Mouse (Mus musculus): ENCODE measurements around the gene Dmac1. TPM values are rescaled to one million over a fixed set of nuclear protein-coding genes. Genes with fewer than 3 reads are reported as not detected.
"Not testable (repeated sequence)": the region's sequence is repeated elsewhere in the genome, so short reads cannot be mapped to it uniquely, and the experiment has no call there.

Dmac1 gene
- polyA plus RNA-seq, 1 experiment from 2014 or later: 132 TPM

DNA sequence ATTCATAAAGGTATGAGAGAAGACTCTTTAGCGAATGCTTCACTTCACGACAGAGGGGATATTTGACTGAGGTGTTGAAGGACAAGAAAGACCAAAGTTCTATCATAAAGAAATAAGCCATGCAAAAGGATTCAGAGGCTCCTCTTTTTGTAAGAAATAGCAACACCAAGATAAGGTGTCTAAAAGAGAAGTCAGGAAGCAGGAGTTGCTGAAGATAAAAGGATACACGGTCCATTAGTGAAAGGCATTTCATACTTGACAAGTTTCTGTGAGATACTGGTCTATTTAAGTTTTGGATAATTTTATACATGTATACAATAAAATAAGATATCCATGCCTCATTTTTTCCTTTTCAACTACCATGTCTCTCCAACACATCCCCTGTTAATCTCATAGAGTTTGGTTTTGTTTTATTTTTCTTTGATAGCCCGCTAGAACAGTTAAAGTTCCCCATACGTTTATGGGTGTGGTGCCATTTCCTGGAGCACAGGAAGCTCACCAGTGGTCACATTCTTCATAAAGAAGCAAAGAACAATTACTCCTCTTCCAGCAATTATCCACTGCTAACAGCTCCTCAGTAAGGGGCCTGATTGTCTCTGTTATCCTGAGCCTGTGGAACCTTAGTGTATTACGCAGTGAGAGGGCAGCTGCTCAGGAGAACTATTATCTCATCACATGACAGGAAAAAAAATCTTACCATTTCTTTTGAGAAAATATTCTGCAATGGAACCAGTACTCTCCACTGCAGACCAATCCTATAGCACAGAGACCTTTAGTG is 11.1 kb downstream of the Dmac1 start:
- 79% methylated on average over 6 of the region's 6 CpGs for WGBS
- no peak overlapping the region for H3K4me3 ChIP-seq
- H3K9ac ChIP-seq: no peak overlapping the region
- no peaks in the 10 kb centered on the region for H3K36me3 ChIP-seq
- H3K4me2 ChIP-seq (replicated peaks): no peak overlapping the region
- H3K27ac ChIP-seq: no peak overlapping the region
- H3K27me3 ChIP-seq: no peaks in the 10 kb centered on the region
- H3K9me3 ChIP-seq: no peaks in the 10 kb centered on the region
- H3K4me1 ChIP-seq: no peaks in the 10 kb centered on the region
- ATAC-seq (ENCODE audit: insufficient number of reproducible peaks, insufficient read depth, low FRiP score, low TSS enrichment): no peak

DNA sequence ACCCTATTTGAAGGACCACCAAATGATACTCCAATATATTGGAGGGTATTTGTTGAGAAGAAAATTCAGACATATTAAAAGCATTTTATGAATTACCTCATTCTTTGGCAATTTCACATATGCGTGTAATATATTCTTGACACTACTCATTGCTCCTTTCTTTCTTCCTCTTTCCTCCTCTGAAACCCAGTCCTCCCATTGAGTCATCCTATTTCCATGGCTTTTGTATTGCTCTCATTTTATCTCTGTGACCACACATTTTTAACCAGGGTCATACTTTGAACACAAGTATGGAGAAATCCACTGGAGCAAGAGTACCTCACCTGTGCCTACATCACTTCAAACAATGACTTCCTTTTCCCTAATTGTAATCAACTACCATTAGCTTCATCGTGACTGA is 13.9 kb downstream of the Dmac1 start:
- H3K4me1 ChIP-seq: no peaks in the 10 kb centered on the region
- no peaks in the 10 kb centered on the region for H3K27me3 ChIP-seq
- H3K27ac ChIP-seq: no peak overlapping the region
- H3K36me3 ChIP-seq: no peaks in the 10 kb centered on the region
- no peak for ATAC-seq (ENCODE audit: insufficient number of reproducible peaks, insufficient read depth, low FRiP score, low TSS enrichment)
- no peak overlapping the region for H3K4me3 ChIP-seq
- no peak overlapping the region for H3K9ac ChIP-seq
- WGBS: 94% methylated on average over 2 of the region's 2 CpGs
- H3K4me2 ChIP-seq (replicated peaks): no peak overlapping the region
- no peaks in the 10 kb centered on the region for H3K9me3 ChIP-seq

DNA sequence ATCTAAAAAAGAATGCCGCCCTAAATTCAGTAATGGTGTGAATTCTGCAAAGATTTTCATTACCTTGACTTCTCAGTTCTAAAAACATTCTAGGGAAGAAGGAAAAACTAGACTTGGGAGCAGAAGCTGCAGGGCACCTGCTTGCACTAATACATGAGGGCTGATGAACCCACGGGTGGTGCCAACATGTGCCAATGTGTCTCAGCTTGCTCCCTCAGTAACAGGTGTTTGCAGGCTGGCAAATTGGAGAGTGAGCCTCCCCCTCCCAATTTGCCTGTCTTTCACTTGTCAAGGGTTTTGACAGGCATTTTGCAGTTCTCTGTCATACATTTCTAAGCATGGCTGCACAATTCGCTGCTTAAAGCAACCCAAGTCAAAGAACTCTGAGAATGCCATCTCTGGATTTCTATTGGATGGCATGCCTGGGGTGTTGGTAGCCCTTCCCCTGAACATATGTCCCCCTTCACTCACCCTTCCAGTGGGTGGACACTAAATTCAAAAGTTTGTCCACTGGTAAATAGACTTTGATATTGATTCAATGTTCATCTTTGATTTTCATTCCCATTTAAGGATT is 14.5 kb downstream of the Dmac1 start:
- H3K27ac ChIP-seq: no peak overlapping the region
- no peaks in the 10 kb centered on the region for H3K4me1 ChIP-seq
- no peaks in the 10 kb centered on the region for H3K27me3 ChIP-seq
- no peak overlapping the region for H3K4me3 ChIP-seq
- no peak overlapping the region for H3K4me2 ChIP-seq (replicated peaks)
- 86% methylated on average over 3 of the region's 3 CpGs for WGBS
- no peak overlapping the region for H3K9ac ChIP-seq
- no peaks in the 10 kb centered on the region for H3K9me3 ChIP-seq
- H3K36me3 ChIP-seq: no peaks in the 10 kb centered on the region
- ATAC-seq (ENCODE audit: insufficient number of reproducible peaks, insufficient read depth, low FRiP score, low TSS enrichment): no peak

DNA sequence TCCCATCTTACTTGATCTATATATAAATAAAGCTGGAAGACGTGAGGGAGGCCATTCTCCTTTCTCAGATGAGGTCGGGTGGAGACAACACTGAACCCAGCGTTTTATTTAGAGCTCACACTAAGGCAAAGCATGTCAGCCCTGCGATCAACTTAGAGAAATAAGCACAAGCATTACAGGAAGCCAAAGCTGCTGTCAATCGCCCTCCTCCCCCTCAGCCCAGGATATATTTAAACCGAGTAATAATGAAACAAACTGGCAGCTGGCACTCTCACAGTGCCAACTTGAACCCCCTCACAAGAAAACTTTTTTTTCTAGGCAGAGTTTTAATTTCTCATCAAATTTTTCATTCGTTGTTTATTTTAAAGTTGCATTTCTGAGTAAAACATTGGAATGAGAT is 15.7 kb downstream of the Dmac1 start:
- no peak overlapping the region for H3K4me2 ChIP-seq (replicated peaks)
- H3K4me3 ChIP-seq: no peak overlapping the region
- H3K9me3 ChIP-seq: no peaks in the 10 kb centered on the region
- no peak for ATAC-seq (ENCODE audit: insufficient number of reproducible peaks, insufficient read depth, low FRiP score, low TSS enrichment)
- WGBS: 64% methylated on average over 7 of the region's 7 CpGs
- no peak overlapping the region for H3K27ac ChIP-seq
- no peaks in the 10 kb centered on the region for H3K4me1 ChIP-seq
- no peaks in the 10 kb centered on the region for H3K27me3 ChIP-seq
- no peaks in the 10 kb centered on the region for H3K36me3 ChIP-seq
- no peak overlapping the region for H3K9ac ChIP-seq

DNA sequence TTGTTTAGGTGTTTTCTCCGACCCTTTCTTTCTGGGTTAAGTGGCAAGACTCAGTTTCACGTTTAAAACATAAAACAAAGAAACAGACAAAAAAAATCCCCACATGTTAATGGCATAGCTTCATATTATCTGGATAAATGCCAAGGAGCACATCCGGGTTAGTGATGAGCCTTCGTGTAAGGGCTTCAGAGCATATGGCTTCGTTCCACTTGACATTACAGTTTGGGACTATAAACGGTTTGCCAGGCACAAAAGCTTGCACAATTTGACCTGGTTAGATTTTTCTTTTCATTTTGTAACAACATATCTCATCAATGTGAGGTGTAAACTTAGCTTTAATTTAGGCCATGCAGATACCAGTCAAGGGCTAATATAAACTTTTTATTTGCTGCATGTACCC is 17.9 kb downstream of the Dmac1 start:
- no peaks in the 10 kb centered on the region for H3K36me3 ChIP-seq
- H3K9me3 ChIP-seq: no peaks in the 10 kb centered on the region
- 71% methylated on average over 6 of the region's 6 CpGs for WGBS

DNA sequence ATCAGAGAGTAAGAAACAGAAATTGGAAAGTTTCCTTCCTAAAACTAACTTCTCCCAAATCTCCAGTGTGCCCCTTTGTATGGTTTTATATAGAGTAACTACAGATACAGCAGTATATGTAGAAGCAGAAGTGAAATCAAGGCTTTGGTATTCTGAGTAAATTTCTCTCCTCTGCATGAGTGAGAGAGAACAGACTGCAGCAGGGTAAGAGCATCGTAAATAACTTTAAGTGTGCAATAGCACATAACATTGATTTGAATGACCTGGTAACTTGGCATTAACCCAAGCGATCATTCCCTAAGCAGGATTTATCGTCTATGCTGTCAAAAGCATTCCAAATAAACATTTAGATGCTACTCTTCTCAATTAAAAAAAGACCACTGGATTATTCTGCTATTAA is 18.7 kb downstream of the Dmac1 start:
- ATAC-seq (ENCODE audit: insufficient number of reproducible peaks, insufficient read depth, low FRiP score, low TSS enrichment): no peak
- no peaks in the 10 kb centered on the region for H3K4me1 ChIP-seq
- H3K4me2 ChIP-seq (replicated peaks): no peak overlapping the region
- no peaks in the 10 kb centered on the region for H3K9me3 ChIP-seq
- H3K27me3 ChIP-seq: no peaks in the 10 kb centered on the region
- no peaks in the 10 kb centered on the region for H3K36me3 ChIP-seq
- H3K27ac ChIP-seq: no peak overlapping the region
- no peak overlapping the region for H3K9ac ChIP-seq
- H3K4me3 ChIP-seq: no peak overlapping the region
- 88% methylated on average over 3 of the region's 3 CpGs for WGBS

More for the DNA sequence above, 17.9 kb downstream of the Dmac1 start:
- Histone ChIP-seq H3K4me2 (replicated peaks) (no peak overlapping the region), H3K27me3 (no peaks in the 10 kb centered on the region), H3K27ac (no peak overlapping the region), H3K4me3 (no peak overlapping the region), H3K4me1 (no peaks in the 10 kb centered on the region), H3K9ac (no peak overlapping the region)
- ATAC-seq (ENCODE audit: insufficient number of reproducible peaks, insufficient read depth, low FRiP score, low TSS enrichment): no peak

DNA sequence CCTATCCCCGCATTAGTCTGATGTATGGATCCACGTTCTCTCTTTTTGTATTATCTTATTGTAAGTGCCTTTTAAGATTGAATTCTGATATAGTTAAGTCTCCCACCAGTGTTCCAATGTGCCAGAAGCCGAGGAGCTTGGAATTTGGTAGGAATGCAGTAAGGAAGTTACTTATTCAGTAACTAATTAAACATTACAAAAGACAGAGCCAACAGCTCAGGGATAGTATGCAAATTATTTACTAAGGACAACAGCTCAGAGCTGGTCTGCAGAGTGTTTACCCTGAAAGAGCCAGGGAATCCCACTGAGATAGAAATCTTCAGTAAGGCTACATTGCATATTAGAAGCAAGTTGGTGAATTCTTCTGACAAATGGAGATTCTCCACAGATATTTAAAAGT is 43.5 kb downstream of the Dmac1 start:
- 31% methylated on average over 3 of the region's 3 CpGs for WGBS
- ATAC-seq (ENCODE audit: insufficient number of reproducible peaks, insufficient read depth, low FRiP score, low TSS enrichment); H3K27me3 ChIP-seq; H3K9me3 ChIP-seq; H3K4me3 ChIP-seq; H3K4me1 ChIP-seq; H3K27ac ChIP-seq; H3K9ac ChIP-seq; H3K4me2 ChIP-seq (replicated peaks); H3K36me3 ChIP-seq: not testable (repeated sequence)
